Mouse (Mus musculus): ENCODE measurements around the gene Il17f.
"Not testable (repeated sequence)": the region's sequence is repeated elsewhere in the genome, so short reads cannot be mapped to it uniquely, and the experiment has no call there.

Il17f gene

DNA sequence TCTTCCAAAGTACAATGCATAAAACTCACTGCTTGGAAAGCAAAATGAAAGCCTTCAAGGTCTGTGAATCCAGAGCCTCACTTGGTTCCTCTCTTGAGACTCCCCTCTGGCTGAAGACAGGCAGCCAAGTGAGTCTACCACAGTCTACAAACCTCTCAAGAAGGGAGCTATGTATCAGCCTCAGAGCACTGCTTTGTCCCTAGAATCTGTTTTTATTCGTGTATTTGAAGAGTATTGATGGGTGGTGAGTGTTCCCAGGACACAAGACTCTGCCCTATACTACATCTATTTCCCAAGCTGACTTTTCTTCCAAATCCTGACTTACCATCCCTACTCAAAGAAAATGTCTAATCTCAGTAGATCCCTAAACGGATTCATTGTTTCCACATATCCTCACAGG, 12.1 kb downstream of the Il17f start:
- no peak for DNase-seq

DNA sequence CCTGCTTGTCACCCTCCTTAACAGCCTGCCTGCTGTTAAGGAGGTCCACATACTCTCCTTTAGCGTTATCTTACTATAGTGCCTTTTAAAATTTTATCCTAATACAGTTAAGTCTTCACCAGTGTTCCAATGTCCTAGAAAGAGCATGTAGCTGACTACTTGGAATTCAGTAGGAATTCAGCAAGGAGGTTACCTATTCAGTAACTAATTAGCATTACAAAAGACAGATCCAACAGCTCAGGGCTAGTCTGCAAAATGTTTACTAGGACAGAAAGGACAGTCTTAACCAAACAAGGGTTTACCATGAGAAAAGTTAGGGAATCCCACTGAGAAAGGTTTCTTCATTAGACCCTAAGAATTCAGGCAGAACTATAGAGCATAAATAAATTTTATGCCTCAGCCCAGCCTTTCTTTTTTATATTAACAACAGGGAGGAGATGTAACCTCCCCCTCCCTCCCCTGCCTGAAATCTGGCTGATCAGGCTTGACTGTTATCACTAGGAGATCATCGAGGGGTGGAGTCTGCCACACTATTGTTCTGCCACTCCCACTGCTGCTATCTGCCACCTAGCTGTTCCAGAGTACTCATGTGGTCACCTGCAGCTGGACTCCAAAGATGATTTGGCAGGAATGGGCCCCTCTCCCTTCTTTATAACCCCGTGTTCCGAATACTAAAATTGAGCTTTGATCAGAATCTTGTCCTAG, 16.2 kb downstream of the Il17f start:
- DNase-seq, result not testable (repeated sequence)

DNA sequence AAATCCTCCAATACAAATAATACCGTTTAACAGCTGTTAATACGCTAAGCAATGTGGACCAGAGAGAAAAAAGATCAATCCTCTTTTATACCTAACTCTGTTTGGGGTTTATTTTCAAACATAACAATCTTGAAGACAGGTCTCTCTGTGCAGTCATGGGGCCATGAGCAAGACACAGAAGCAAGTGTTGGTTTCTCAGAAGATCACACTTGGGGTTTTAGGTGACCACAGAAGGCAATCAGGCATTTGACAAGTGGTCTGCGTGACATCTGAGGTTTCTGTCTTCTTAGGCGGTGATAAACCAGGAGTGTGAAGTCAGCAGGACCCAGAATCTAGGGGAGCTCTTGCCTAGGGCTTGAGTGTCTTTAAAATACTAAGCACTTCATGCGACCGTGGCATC, 23.9 kb downstream of the Il17f start:
- DNase-seq, result no peak

DNA sequence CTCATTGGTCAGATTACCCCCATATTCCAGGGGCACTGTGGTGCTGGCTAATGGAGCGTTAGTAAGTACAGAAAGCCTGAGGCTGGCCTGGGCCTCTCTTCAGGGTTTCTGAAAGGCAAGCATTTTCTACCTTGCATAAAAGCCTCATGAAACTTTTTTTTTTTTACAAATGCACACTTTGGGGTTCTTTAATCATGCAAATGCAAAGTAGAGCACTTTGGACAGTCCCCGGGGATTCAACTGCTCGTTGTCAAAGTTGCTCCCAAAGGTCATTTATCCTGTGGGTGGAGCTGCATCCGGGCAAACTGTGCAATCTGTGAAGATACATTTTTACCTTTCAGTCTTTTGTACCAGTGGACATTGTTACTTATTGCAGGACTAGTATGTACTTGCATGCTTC, 29.0 kb downstream of the Il17f start:
- no peak for DNase-seq

DNA sequence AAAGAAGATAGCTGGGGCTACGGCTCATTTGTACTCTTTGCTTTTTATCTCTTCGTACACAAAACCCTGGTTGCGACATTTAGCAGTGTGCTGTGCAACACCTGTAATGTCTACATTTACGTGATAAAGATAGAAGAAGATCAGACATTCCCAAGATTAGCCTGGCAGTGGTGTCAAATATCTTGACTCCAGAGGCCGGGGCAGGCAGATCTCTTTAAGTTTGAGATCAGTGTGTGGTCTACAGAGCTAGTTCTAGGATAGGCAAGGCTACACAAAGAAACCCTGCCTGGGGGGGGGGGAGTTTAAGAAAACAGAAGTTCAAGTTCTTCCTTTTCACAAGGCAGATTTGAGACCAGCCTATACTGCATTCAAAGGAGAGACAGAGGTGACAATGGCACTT, 30.1 kb downstream of the Il17f start:
- no peak for DNase-seq

DNA sequence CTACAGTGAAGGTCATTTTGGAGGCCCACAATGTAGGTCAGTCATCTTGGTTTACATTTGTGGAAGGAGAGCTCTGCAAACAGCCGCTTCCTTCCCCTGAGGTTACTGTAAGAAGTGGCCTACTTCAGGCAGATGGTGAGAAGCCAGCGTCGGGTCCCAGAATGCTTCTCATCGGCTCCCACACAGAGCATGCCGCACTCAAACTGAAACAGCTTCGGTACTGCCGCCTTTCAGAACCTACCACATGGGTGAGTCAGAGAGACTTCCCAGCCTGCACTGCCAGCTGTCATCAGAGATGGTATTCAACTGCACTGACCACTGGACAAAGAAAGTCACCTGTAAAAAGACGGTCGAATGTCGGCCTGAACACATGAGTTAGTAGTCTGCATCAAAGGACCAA, 30.6 kb downstream of the Il17f start:
- DNase-seq, result peak; percentile 49

DNA sequence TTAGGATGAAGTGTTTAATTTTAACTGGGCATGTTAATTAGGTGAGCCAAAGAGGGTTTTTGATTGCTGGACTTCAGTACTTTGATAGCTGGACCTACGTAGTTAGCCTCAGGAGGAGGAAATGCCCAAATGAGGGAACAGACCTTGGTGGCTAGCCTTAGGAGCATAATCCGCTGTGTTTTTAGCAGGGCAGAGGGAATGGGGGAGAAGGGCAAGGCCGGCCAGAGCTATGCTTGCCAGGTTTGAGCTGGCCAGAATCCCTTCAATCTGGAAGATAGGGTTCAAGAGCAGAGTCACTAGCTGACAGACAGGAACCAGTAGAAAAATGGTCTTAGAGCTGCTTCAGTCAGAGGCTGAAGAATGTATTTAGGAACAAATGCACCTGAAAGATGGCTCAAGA, 32.8 kb downstream of the Il17f start:
- DNase-seq, result no peak

DNA sequence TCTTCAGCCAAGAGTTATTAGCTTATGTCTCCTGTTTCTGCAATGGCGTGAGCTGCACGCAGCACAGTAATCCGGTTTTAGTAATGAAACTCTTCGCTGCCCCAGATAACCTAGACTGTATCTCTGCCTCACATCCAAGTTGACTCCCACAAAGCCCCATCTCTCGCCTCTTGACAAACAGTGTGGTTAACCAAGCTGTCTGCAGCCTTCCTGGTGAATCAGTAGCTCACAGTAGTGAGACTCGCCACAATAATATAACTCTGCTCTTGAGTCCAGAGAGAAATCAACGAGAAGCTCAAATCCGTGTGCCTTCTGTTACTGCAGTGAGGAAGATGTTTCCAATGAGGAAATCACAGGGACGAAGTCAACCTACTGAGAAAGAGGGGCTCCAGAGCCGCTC, 36.0 kb downstream of the Il17f start:
- DNase-seq, result no peak

DNA sequence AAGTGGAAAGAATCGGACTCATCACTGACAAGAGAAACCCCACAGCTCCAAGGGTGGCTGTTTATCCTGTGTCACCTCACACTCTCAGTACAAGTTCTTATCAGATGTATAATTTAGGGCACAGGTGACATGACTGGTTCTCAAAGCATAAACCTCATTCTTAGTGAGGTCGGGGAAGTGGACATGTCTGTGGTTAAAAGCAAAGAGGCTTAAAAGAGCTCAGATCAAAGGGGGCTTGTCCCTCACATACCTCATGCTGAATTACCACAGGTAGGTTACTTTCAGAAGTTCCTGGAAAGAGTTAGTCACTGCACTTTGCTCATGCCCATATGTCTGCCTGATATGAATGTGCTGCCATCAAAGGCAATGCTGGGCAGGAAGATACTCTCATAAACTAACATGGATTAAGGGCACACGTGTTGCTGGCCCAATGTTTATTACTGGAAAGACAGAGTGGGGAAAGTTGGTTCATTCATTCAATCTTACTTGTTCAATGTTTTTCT, 49.9 kb downstream of the Il17f start:
- DNase-seq, result no peak

DNA sequence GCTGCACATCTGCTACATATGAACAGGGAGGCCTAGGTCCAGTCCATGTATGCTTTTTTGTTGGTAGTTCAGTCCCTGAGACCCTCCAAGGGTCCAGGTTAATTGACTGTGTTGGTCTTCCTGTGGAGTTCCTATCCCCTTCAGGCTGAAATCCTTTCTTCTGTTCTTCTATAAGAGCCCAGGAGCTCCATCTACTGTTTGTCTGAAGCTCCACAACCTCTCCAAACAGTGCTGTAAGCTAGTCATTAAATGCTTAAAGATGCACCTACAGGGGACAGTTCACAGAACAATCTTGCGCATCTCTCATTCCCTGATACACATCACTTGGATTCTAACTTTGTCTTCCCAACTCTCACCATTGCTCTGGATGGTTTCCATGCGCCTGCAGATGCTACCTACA, 51.9 kb downstream of the Il17f start:
- no peak for DNase-seq

DNA sequence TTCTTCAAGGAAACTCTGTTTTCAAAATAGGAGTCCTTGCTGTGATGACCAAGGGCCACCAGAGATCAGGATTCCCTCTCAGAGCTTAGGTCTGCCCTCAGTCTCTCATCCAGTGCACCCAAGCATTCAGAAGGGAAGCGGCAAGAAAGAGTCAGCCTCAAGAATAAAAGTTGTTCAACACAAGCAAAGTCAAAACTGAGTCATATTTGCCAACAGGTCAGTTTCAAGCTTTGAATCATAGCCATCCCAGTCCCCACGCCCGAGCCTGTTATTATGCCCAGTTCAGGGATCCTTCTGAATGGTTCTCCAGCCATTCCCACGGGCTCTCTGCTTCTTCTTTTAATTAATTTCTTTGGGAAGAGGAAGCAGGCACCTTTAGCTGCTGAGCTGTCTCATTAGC, 53.8 kb downstream of the Il17f start:
- no peak for DNase-seq

DNA sequence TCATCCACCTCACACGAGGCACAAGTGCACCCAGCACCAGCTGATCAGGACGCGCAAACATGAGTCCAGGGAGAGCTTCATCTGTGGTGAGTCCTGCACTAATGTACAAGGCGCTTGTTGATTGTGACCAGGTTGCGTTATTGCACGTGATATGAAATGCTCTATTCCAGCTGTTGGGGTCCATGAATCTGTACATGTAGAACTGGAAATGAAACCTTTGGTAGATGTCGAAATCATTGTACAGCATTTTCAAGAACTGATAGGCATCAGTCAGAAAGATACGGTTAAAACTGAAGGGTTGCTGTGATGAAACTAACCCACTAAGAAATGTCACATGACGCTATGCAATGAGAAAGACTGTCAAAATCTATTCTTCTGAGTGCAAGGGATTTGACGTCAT, 59.5 kb downstream of the Il17f start, which contains the start of gene Il17a:
Il17a (plus strand) TSS at position 3 of the 400 bp plus-strand sequence.
- DNase-seq, result no peak
